Mouse (Mus musculus): ENCODE results near the gene Rgs16.
"Not testable (repeated sequence)": the region's sequence is repeated elsewhere in the genome, so short reads cannot be mapped to it uniquely, and the experiment has no call there.

GRCm38 (mm10) chr1:153769571-153769970, 29.4 kb downstream of the Rgs16 start:
- not testable (repeated sequence) for TF ChIP-seq CTCF (IDR thresholded peaks at IDR 0.05; ENCODE audit: borderline replicate concordance, control insufficient read depth, extremely low read depth, insufficient read depth, low read length, poor library complexity); POLR2A (IDR thresholded peaks at IDR 0.05; ENCODE audit: control insufficient read depth, extremely low read depth, insufficient read depth, low read length, poor library complexity)
